Mouse (Mus musculus) kidney, adult 2 months (tissue): Measurements from ENCODE around the gene Ptger4. TPM values are rescaled to one million over a fixed set of nuclear protein-coding genes. Genes with fewer than 3 reads are reported as not detected.

ENCODE experiments used
- DNase-seq: peaks from one replicate; pipeline ENCODE4 v3.0.0; 2021
- H3K27ac ChIP-seq: fragments of 200-500 bp; 2 replicates; pipeline ENCODE4 v1.5.1; 2012; ENCODE audit warnings: low read depth, low read length, control low read depth, inconsistent platforms; ENCODE audit not compliant: insufficient read depth
- H3K27me3 ChIP-seq: fragments of 200-500 bp; replicated peaks from 2 replicates; pipeline ENCODE4 v1.6.1; 2012; ENCODE audit warnings: mild to moderate bottlenecking, moderate library complexity, low read length, inconsistent platforms; ENCODE audit not compliant: control insufficient read depth, insufficient read depth
- H3K36me3 ChIP-seq: fragments of 200-500 bp; 2 replicates; pipeline ENCODE4 v1.6.1; 2012; ENCODE audit warnings: mild to moderate bottlenecking, moderate library complexity, low read length, inconsistent platforms; ENCODE audit not compliant: control insufficient read depth, insufficient read depth
- H3K4me1 ChIP-seq: fragments of 200-500 bp; 2 replicates; pipeline ENCODE4 v1.6.1; 2011; ENCODE audit warnings: low read length; ENCODE audit not compliant: control insufficient read depth, insufficient read depth
- H3K4me3 ChIP-seq: fragments of 200-500 bp; 2 replicates; pipeline ENCODE4 v1.5.1; 2011; ENCODE audit warnings: mild to moderate bottlenecking, low read depth, low read length, control low read depth; ENCODE audit not compliant: insufficient read depth
- CTCF ChIP-seq: fragments of 200-500 bp; conservative IDR thresholded peaks from 2 replicates; pipeline ENCODE4 v1.5.1; 2011; ENCODE audit warnings: low read depth, mild to moderate bottlenecking, control low read depth, low read length, moderate library complexity, mixed read lengths; ENCODE audit not compliant: insufficient read depth, insufficient read length
- POLR2A ChIP-seq: fragments of 200-500 bp; IDR thresholded peaks from one replicate; pipeline ENCODE4 v1.6.1; 2011; ENCODE audit warnings: low read depth, low read length, control low read depth
- WGBS: fragments of 180-500 bp; shearing (Covaris S2); methylation state at CpG from one replicate; pipeline ENCODE4 v1.1.7; 2018; 5-methylcytosine and 5-hydroxymethylcytosine counted together
- polyA plus RNA-seq: library from polyadenylated mRNA; depleted of rRNA; stranded (reverse); fragments of >200 nt; gene quantifications from 2 replicates; pipeline ENCODE4 v1.2.3, GENCODE M21; 2012

Gene Ptger4
- polyA plus RNA-seq, 1 experiment: 5.6 TPM

- no peak for TF ChIP-seq CTCF
- 40% methylated on average over 4 of the region's 4 CpGs for WGBS
Measured at GRCm38 (mm10) chr15:5196691-5197090, 47.3 kb downstream of the Ptger4 start.

GRCm38 (mm10) chr15:5195987-5196514 lies 47.9 kb downstream of the Ptger4 start:
- peak; percentile 71 for DNase-seq
- Histone ChIP-seq H3K4me3 (no peak overlapping the region), H3K27ac (peak overlapping the region; percentile 77; the same call in 1 of the 2 replicates), H3K36me3 (no peaks in the 10 kb centered on the region; the same call in 1 of the 2 replicates), H3K27me3 (no peaks in the 10 kb centered on the region), H3K4me1 (peaks cover 17% of the 10 kb centered on the region)
- WGBS: 19% methylated on average over 4 of the region's 4 CpGs
- TF ChIP-seq POLR2A (no peak), CTCF (no peak)

More at GRCm38 (mm10) chr15:5196691-5197090, 47.3 kb downstream of the Ptger4 start:
- peaks cover 17% of the 10 kb centered on the region for H3K4me1 ChIP-seq
- peak overlapping the region; percentile 72 for H3K27ac ChIP-seq
- DNase-seq: no peak
- H3K4me3 ChIP-seq: no peak overlapping the region
- H3K36me3 ChIP-seq: no peaks in the 10 kb centered on the region; the same call in 1 of the 2 replicates
- H3K27me3 ChIP-seq: no peaks in the 10 kb centered on the region

- H3K36me3 ChIP-seq: no peaks in the 10 kb centered on the region; the same call in 1 of the 2 replicates
- no peak overlapping the region for H3K27ac ChIP-seq
- H3K27me3 ChIP-seq: no peaks in the 10 kb centered on the region
- DNase-seq: peak; percentile 36
- peaks cover 17% of the 10 kb centered on the region for H3K4me1 ChIP-seq
- TF ChIP-seq POLR2A (no peak), CTCF (no peak)
- H3K4me3 ChIP-seq: no peak overlapping the region
- WGBS: 79% methylated on average over 9 of the region's 9 CpGs
Measured at GRCm38 (mm10) chr15:5194931-5195330, 49.1 kb downstream of the Ptger4 start.

GRCm38 (mm10) chr15:5194446-5194845 lies 49.5 kb downstream of the Ptger4 start:
- TF ChIP-seq POLR2A (no peak), CTCF (no peak)
- H3K4me1 ChIP-seq: peaks cover 17% of the 10 kb centered on the region
- DNase-seq: no peak
- peak overlapping the region; percentile 15 for H3K27ac ChIP-seq
- H3K27me3 ChIP-seq: no peaks in the 10 kb centered on the region
- WGBS: 65% methylated on average over 6 of the region's 6 CpGs
- H3K36me3 ChIP-seq: no peaks in the 10 kb centered on the region; the same call in 1 of the 2 replicates
- H3K4me3 ChIP-seq: no peak overlapping the region

GRCm38 (mm10) chr15:5193833-5194232 lies 50.2 kb downstream of the Ptger4 start:
- peaks cover 17% of the 10 kb centered on the region for H3K4me1 ChIP-seq
- H3K36me3 ChIP-seq: no peaks in the 10 kb centered on the region; the same call in 1 of the 2 replicates
- DNase-seq: peak; percentile 49
- H3K4me3 ChIP-seq: no peak overlapping the region
- TF ChIP-seq CTCF (no peak), POLR2A (no peak)
- WGBS: 54% methylated on average over 3 of the region's 3 CpGs
- peak overlapping the region; percentile 15 for H3K27ac ChIP-seq
- no peaks in the 10 kb centered on the region for H3K27me3 ChIP-seq

DNA sequence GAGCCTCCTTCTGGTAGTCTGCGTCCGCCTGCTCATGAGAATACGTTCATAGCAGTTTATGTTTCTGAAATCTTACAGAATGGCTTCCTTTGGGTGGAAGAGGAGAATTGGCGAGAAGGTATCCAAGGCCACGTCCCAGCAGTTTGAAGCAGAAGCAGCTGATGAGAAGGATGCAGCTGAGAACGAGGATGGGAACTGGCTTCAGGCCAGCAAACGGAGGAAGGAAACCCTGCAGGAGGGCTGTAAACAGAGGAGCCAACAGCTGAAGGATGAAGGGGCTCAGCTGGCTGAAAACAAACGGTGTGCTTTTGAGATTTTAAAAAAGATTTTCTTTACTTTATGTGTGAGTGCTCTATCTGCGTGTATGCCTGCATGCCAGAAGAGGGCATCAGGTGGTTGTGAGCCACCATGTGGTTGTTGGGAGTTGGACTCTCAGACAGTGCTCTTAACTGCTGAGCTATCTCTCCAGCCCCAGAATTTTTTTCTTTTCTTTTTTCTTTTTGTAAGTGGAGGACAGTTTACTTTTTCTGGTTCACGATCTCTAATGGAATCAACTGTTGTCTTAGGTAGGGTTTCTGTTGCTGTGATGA lies 54.4 kb downstream of the Ptger4 start:
- Histone ChIP-seq H3K27ac (no peak overlapping the region), H3K36me3 (no peaks in the 10 kb centered on the region; the same call in 1 of the 2 replicates), H3K4me3 (no peak overlapping the region), H3K4me1 (peaks cover 5% of the 10 kb centered on the region; the same call in 1 of the 2 replicates), H3K27me3 (no peaks in the 10 kb centered on the region)
- no peak for TF ChIP-seq POLR2A
- peak; percentile 31 for TF ChIP-seq CTCF
- WGBS: 60% methylated on average over 10 of the region's 10 CpGs
- peak; percentile 32 for DNase-seq

GRCm38 (mm10) chr15:5188029-5188428 lies 56.0 kb downstream of the Ptger4 start:
- H3K4me1 ChIP-seq: peaks cover 3% of the 10 kb centered on the region; the same call in 1 of the 2 replicates
- no peak overlapping the region for H3K27ac ChIP-seq
- 43% methylated on average over 1 of the region's 1 CpGs for WGBS
- H3K36me3 ChIP-seq: no peaks in the 10 kb centered on the region; the same call in 1 of the 2 replicates
- TF ChIP-seq POLR2A (no peak), CTCF (no peak)
- H3K4me3 ChIP-seq: no peak overlapping the region
- peak; percentile 5 for DNase-seq
- no peaks in the 10 kb centered on the region for H3K27me3 ChIP-seq
